Mouse (Mus musculus) spleen, adult 2 months (tissue): ENCODE measurements around the gene Gda. TPM values are rescaled to one million over a fixed set of nuclear protein-coding genes. Genes with fewer than 3 reads are reported as not detected.

Experiments used
- DNase-seq, 2 experiments: peaks; one replicate each; pipeline versions ENCODE4 v3.0.0 to v3.0.0-alpha.2; 2012 to 2021; ENCODE audit warnings: low spot score in 2 of 2, low read depth in 1 of 2
- H3K27ac ChIP-seq: fragments of 200-500 bp; 2 replicates; pipeline ENCODE4 v1.5.1; 2012; ENCODE audit warnings: low read length, inconsistent platforms; ENCODE audit not compliant: insufficient read depth
- H3K27me3 ChIP-seq: fragments of 200-500 bp; 2 replicates; pipeline ENCODE4 v1.6.1; 2012; ENCODE audit warnings: mild to moderate bottlenecking, moderate library complexity, low read length, inconsistent platforms; ENCODE audit not compliant: control insufficient read depth, insufficient read depth
- H3K36me3 ChIP-seq: fragments of 200-500 bp; 2 replicates; pipeline ENCODE4 v1.6.1; 2012; ENCODE audit warnings: mild to moderate bottlenecking, low read length, inconsistent platforms; ENCODE audit not compliant: control insufficient read depth, insufficient read depth
- H3K4me1 ChIP-seq: fragments of 200-500 bp; 2 replicates; pipeline ENCODE4 v1.6.1; 2011; ENCODE audit warnings: inconsistent platforms; ENCODE audit not compliant: control insufficient read depth, insufficient read depth, insufficient read length
- H3K4me3 ChIP-seq: fragments of 200-500 bp; 2 replicates; pipeline ENCODE4 v1.5.1; 2011; ENCODE audit warnings: mild to moderate bottlenecking, inconsistent platforms; ENCODE audit not compliant: insufficient read depth, insufficient read length; ENCODE audit errors: extremely low read depth
- CTCF ChIP-seq: fragments of 200-500 bp; IDR thresholded peaks from 2 replicates; pipeline ENCODE4 v1.5.1; 2011; ENCODE audit warnings: mild to moderate bottlenecking, inconsistent platforms; ENCODE audit not compliant: insufficient read depth, insufficient read length, insufficient replicate concordance; ENCODE audit errors: extremely low read depth
- POLR2A ChIP-seq: fragments of 200-500 bp; IDR thresholded peaks from 2 replicates; pipeline ENCODE4 v1.6.1; 2011; ENCODE audit warnings: low read depth, low read length, inconsistent platforms
- WGBS: fragments of 180-500 bp; shearing (Covaris S2); methylation state at CpG from one replicate; pipeline ENCODE4 v1.1.7; 2018; 5-methylcytosine and 5-hydroxymethylcytosine counted together
- polyA plus RNA-seq: library from polyadenylated mRNA; depleted of rRNA; stranded (reverse); fragments of >200 nt; gene quantifications from 2 replicates; pipeline ENCODE4 v1.2.3, GENCODE M21; 2012

Gda gene
- polyA plus RNA-seq, 1 experiment: 10.9 TPM

GRCm38 (mm10) chr19:21457461-21457860, 15.8 kb downstream of the Gda start:
- no peak for TF ChIP-seq POLR2A
- TF ChIP-seq CTCF: no peak
- DNase-seq: no peak
- H3K27me3 ChIP-seq: no peaks in the 10 kb centered on the region
- H3K4me3 ChIP-seq: no peak overlapping the region
- no peak overlapping the region for H3K27ac ChIP-seq
- no peaks in the 10 kb centered on the region for H3K4me1 ChIP-seq
- H3K36me3 ChIP-seq: no peaks in the 10 kb centered on the region
- whole genome bisulfite sequencing: 90% methylated on average over 4 of the region's 4 CpGs

- DNase-seq: no peak
- H3K27me3 ChIP-seq: no peaks in the 10 kb centered on the region
- H3K4me1 ChIP-seq: no peaks in the 10 kb centered on the region
- TF ChIP-seq POLR2A (no peak), CTCF (no peak)
- H3K36me3 ChIP-seq: no peaks in the 10 kb centered on the region
- H3K27ac ChIP-seq: no peak overlapping the region
- WGBS: 52% methylated on average over 3 of the region's 3 CpGs
- H3K4me3 ChIP-seq: no peak overlapping the region
Observed at GRCm38 (mm10) chr19:21441787-21442186, 31.5 kb downstream of the Gda start.

DNA sequence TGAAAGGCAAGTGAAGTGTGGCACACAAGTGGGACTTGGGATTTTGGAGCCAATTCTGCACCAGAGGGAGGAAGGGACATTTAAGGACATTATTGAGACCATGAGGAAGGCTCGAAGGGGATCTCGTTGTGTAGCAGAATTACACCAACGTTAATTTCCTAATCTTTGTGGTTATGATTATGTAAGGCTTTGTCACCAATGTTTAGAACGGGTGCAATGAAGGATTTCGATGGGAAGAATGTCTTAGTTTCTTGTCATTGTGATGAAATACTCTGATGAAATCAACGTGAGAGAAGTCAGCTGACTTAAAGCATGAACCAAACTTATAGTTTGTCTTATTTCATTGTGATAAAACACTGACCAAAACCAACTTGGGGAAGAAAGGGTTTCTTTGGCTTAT, 32.4 kb downstream of the Gda start:
- no peak overlapping the region for H3K4me3 ChIP-seq
- no peak overlapping the region for H3K27ac ChIP-seq
- H3K4me1 ChIP-seq: no peaks in the 10 kb centered on the region
- WGBS: 53% methylated on average over 6 of the region's 6 CpGs
- H3K27me3 ChIP-seq: no peaks in the 10 kb centered on the region
- TF ChIP-seq POLR2A: no peak
- TF ChIP-seq CTCF: no peak
- no peak for DNase-seq
- H3K36me3 ChIP-seq: no peaks in the 10 kb centered on the region

DNA sequence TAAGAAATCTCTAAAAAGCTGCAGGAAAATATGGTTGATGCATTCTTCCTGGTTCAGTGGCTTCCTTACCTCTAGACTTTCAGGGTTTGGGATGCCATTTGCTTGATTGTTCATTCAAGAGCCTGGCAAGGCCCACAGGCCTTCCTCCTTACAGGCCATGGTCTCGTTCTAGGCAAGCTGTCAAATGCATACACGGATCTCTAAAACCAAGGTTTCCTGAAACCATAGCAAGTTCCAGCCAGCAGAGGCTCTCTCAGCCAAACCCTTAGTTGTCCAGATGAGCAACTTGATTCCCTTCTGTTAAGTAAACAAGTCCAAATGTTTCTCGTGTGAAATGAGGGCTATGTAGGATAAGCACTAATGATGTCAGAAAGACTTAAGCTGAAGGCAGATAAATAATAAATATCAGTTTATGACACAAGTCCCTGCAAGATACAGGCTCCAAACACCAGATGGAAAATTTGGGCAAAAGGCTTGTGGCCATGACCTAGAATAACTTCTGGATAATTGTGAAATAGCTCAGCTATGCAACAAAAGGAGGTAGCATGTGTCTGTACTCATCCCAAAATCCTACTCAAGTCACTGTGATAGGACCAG, 34.0 kb downstream of the Gda start:
- no peaks in the 10 kb centered on the region for H3K4me1 ChIP-seq
- no peak overlapping the region for H3K27ac ChIP-seq
- TF ChIP-seq CTCF: no peak
- no peak for TF ChIP-seq POLR2A
- no peak overlapping the region for H3K4me3 ChIP-seq
- no peaks in the 10 kb centered on the region for H3K36me3 ChIP-seq
- 81% methylated on average over 3 of the region's 3 CpGs for WGBS
- no peak for DNase-seq
- H3K27me3 ChIP-seq: no peaks in the 10 kb centered on the region

GRCm38 (mm10) chr19:21436566-21436965, 36.7 kb downstream of the Gda start:
- Histone ChIP-seq H3K27ac (peak overlapping the region; percentile 50; the same call in 1 of the 2 replicates), H3K4me1 (no peaks in the 10 kb centered on the region), H3K36me3 (no peaks in the 10 kb centered on the region), H3K27me3 (no peaks in the 10 kb centered on the region), H3K4me3 (no peak overlapping the region)
- WGBS: 75% methylated on average over 3 of the region's 3 CpGs
- no peak for DNase-seq
- no peak for TF ChIP-seq POLR2A
- TF ChIP-seq CTCF: no peak

DNA sequence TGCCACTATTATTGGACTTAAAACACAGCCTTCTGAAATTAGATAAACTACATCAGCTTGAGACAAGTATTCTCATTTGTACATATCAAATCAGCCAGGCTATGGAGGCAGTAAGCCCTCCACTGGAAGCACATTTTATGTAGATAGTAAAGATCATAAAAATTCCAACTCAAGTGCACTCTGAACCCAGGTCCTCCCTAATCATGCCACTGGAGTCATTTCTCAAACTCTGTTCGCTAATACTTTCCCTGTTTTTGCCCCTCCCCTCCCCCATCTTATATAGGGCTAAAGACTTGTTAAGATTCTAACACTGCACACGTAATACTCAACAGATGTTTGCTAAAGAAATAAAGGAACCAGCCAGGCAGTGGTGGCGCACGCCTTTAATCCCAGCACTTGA, 39.9 kb downstream of the Gda start:
- no peak for DNase-seq
- TF ChIP-seq POLR2A (no peak), CTCF (no peak)
- no peak overlapping the region for H3K27ac ChIP-seq
- no peaks in the 10 kb centered on the region for H3K36me3 ChIP-seq
- H3K27me3 ChIP-seq: no peaks in the 10 kb centered on the region
- H3K4me1 ChIP-seq: no peaks in the 10 kb centered on the region
- 95% methylated on average over 4 of the region's 4 CpGs for WGBS
- H3K4me3 ChIP-seq: no peak overlapping the region

DNA sequence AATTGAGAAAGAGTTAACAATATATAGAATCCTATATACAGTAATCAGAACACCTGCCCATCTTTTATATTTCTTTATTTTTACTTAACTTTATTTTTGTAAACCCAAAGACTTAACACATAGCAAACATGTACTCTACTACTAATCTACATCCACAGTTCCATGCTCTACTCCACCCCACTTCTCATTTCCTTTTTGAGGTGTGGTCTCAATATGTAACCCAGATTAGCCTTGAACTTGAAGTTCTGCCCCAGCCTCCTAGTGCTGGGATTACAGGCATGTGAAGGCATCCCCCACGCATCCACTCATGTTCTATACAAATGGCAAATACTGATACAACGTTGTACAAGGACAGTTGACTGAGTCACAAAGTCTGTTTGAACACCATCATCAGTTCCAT, 40.4 kb downstream of the Gda start:
- DNase-seq: no peak
- WGBS: 78% methylated on average over 2 of the region's 2 CpGs
- H3K4me3 ChIP-seq: no peak overlapping the region
- TF ChIP-seq POLR2A (no peak), CTCF (no peak)
- no peaks in the 10 kb centered on the region for H3K27me3 ChIP-seq
- H3K36me3 ChIP-seq: no peaks in the 10 kb centered on the region
- H3K27ac ChIP-seq: no peak overlapping the region
- no peaks in the 10 kb centered on the region for H3K4me1 ChIP-seq
